Mouse (Mus musculus) kidney, postnatal 10 days (tissue): Measurements from ENCODE around the gene Brd3.
A peak's percentile ranks its signal among the peaks of the same experiment; 100 is the strongest.
"Not testable (repeated sequence)": the region's sequence is repeated elsewhere in the genome, so short reads cannot be mapped to it uniquely, and the experiment has no call there.

Experiments
- DNase-seq: peaks from one replicate; pipeline ENCODE4 v3.0.0; 2021; ENCODE audit warnings: mixed read lengths

Brd3 gene

GRCm38 (mm10) chr2:27507562-27507961 lies at the start of gene Brd3:
TSS of gene Brd3 (minus strand) at chr2:27507662.
- no peak for DNase-seq

GRCm38 (mm10) chr2:27556921-27557320 lies 49.5 kb upstream of the Brd3 start:
- no peak for DNase-seq

GRCm38 (mm10) chr2:27554308-27554707 lies 46.8 kb upstream of the Brd3 start:
- peak; percentile 75 for DNase-seq

- DNase-seq: peak; percentile 88
Measured at GRCm38 (mm10) chr2:27552620-27553287, 45.3 kb upstream of the Brd3 start.

GRCm38 (mm10) chr2:27548664-27549369 lies 41.4 kb upstream of the Brd3 start:
- no peak for DNase-seq

- DNase-seq: no peak
Measured at GRCm38 (mm10) chr2:27547986-27548385, 40.5 kb upstream of the Brd3 start.

- no peak for DNase-seq
Measured at GRCm38 (mm10) chr2:27547326-27547725, 39.9 kb upstream of the Brd3 start.

- not testable (repeated sequence) for DNase-seq
Measured at GRCm38 (mm10) chr2:27546041-27546440, 38.6 kb upstream of the Brd3 start.

- not testable (repeated sequence) for DNase-seq
Measured at GRCm38 (mm10) chr2:27545517-27545916, 38.1 kb upstream of the Brd3 start.

- DNase-seq: no peak
Measured at GRCm38 (mm10) chr2:27544613-27545012, 37.2 kb upstream of the Brd3 start.

GRCm38 (mm10) chr2:27541225-27541624 lies 33.8 kb upstream of the Brd3 start:
- DNase-seq: no peak

GRCm38 (mm10) chr2:27540515-27540836 lies 33.0 kb upstream of the Brd3 start:
- no peak for DNase-seq

GRCm38 (mm10) chr2:27539772-27540514 lies 32.5 kb upstream of the Brd3 start:
- peak; percentile 99 for DNase-seq

GRCm38 (mm10) chr2:27539336-27539735 lies 31.9 kb upstream of the Brd3 start:
- DNase-seq: no peak

GRCm38 (mm10) chr2:27538455-27539330 lies 31.2 kb upstream of the Brd3 start:
- not testable (repeated sequence) for DNase-seq

GRCm38 (mm10) chr2:27518283-27518682 lies 10.8 kb upstream of the Brd3 start:
- DNase-seq: no peak

GRCm38 (mm10) chr2:27516289-27516688 lies 8.8 kb upstream of the Brd3 start:
- DNase-seq: no peak

GRCm38 (mm10) chr2:27515341-27516166 lies 8.1 kb upstream of the Brd3 start:
- DNase-seq: peak; percentile 44

GRCm38 (mm10) chr2:27514639-27515328 lies 7.3 kb upstream of the Brd3 start, which contains the start of gene Wdr5:
TSS of gene Wdr5 (plus strand) at chr2:27515157.
- peak; percentile 98 for DNase-seq

- DNase-seq: no peak
Measured at GRCm38 (mm10) chr2:27513861-27514260, 6.4 kb upstream of the Brd3 start.

- no peak for DNase-seq
Measured at GRCm38 (mm10) chr2:27512909-27513308, 5.4 kb upstream of the Brd3 start.
